Mouse (Mus musculus) MEL (cell line): ENCODE measurements around the gene Lmtk3. TPM values are rescaled to one million over a fixed set of nuclear protein-coding genes. Genes with fewer than 3 reads are reported as not detected.

Experiments used
- DNase-seq: peaks from one replicate; pipeline ENCODE4 v3.0.0; 2011; ENCODE audit warnings: low read depth, low spot score
- H3K27ac ChIP-seq: 2 replicates; pipeline ENCODE4 v1.5.1; 2012; ENCODE audit warnings: low read depth, mild to moderate bottlenecking, control low read depth, low read length, moderate library complexity; ENCODE audit not compliant: control insufficient read depth
- H3K27me3 ChIP-seq, 2 experiments: fragments of 150-350 bp in 1 of 2; sonication (generic) in 1 of 2; 2 replicates each; pipeline ENCODE4 v1.6.1; 2012; ENCODE audit warnings: low read length in 2 of 2, mild to moderate bottlenecking in 2 of 2, improper control_type of control experiment in 1 of 2, moderate library complexity in 1 of 2; ENCODE audit not compliant: insufficient read depth in 2 of 2, control insufficient read depth in 1 of 2
- H3K36me3 ChIP-seq, 2 experiments: 2 replicates each; pipeline ENCODE4 v1.6.1; 2012 to 2014; ENCODE audit warnings: low read length in 2 of 2, improper control_type of control experiment in 1 of 2, inconsistent platforms in 1 of 2, mild to moderate bottlenecking in 1 of 2; ENCODE audit not compliant: insufficient read depth in 2 of 2, control insufficient read depth in 1 of 2
- H3K4me1 ChIP-seq, 2 experiments: fragments of 150-350 bp in 1 of 2; sonication (generic) in 1 of 2; 2 replicates each; pipeline ENCODE4 v1.6.1; 2012; ENCODE audit warnings: low read length in 2 of 2, improper control_type of control experiment in 1 of 2, mild to moderate bottlenecking in 1 of 2; ENCODE audit not compliant: insufficient read depth in 2 of 2, control insufficient read depth in 1 of 2
- H3K4me3 ChIP-seq, 2 experiments: fragments of 150-350 bp in 1 of 2; sonication (generic) in 1 of 2; 2 replicates each; pipeline ENCODE4 v1.5.1; 2012; ENCODE audit warnings: low read depth in 2 of 2, low read length in 2 of 2, mild to moderate bottlenecking in 2 of 2, moderate library complexity in 2 of 2, control low read depth in 1 of 2, improper control_type of control experiment in 1 of 2; ENCODE audit not compliant: control insufficient read depth in 1 of 2, insufficient read depth in 1 of 2
- H3K79me2 ChIP-seq: 2 replicates; pipeline ENCODE4 v1.6.1; 2012; ENCODE audit warnings: mild to moderate bottlenecking, low read length, moderate library complexity; ENCODE audit not compliant: control insufficient read depth, poor library complexity, insufficient read depth
- H3K9ac ChIP-seq: 2 replicates; pipeline ENCODE4 v1.6.1; 2012; ENCODE audit warnings: low read depth, mild to moderate bottlenecking, control low read depth, low read length, moderate library complexity; ENCODE audit not compliant: control insufficient read depth, poor library complexity, severe bottlenecking
- H3K9me3 ChIP-seq: fragments of 150-350 bp; sonication (generic); replicated peaks from 2 replicates; pipeline ENCODE4 v1.6.1; 2012; ENCODE audit warnings: mild to moderate bottlenecking, low read length, improper control_type of control experiment, moderate library complexity; ENCODE audit not compliant: insufficient read depth
- BHLHE40 ChIP-seq: IDR thresholded peaks from 2 replicates; pipeline ENCODE4 v1.6.1; 2012; ENCODE audit warnings: low read depth, mild to moderate bottlenecking, inconsistent platforms, low read length, improper control_type of control experiment, borderline replicate concordance
- CHD2 ChIP-seq: IDR thresholded peaks from 2 replicates; pipeline ENCODE4 v1.6.1; 2011; ENCODE audit warnings: low read length, improper control_type of control experiment
- E2F4 ChIP-seq: IDR thresholded peaks from 2 replicates; pipeline ENCODE4 v1.6.1; 2011; ENCODE audit warnings: low read depth, low read length, improper control_type of control experiment, borderline replicate concordance
- EP300 ChIP-seq, 2 experiments: IDR thresholded peaks; 2 replicates each; pipeline ENCODE4 v1.6.1; 2011; ENCODE audit warnings: improper control_type of control experiment in 2 of 2, low read length in 2 of 2, low read depth in 1 of 2, mild to moderate bottlenecking in 1 of 2
- ETS1 ChIP-seq: IDR thresholded peaks from 2 replicates; pipeline ENCODE4 v1.6.1; 2012; ENCODE audit warnings: low read depth, mild to moderate bottlenecking, inconsistent platforms, low read length, improper control_type of control experiment, moderate library complexity
- GABPA ChIP-seq: IDR thresholded peaks from 2 replicates; pipeline ENCODE4 v1.6.1; 2012; ENCODE audit warnings: low read depth, mild to moderate bottlenecking, inconsistent platforms, low read length, improper control_type of control experiment, moderate library complexity
- GATA1 ChIP-seq: IDR thresholded peaks from 2 replicates; pipeline ENCODE4 v1.6.1; 2011; ENCODE audit warnings: low read depth, low read length, improper control_type of control experiment
- HCFC1 ChIP-seq: IDR thresholded peaks from 2 replicates; pipeline ENCODE4 v1.6.1; 2012; ENCODE audit warnings: low read depth, mild to moderate bottlenecking, inconsistent platforms, low read length, improper control_type of control experiment, moderate library complexity
- KAT2A ChIP-seq: conservative IDR thresholded peaks from 2 replicates; pipeline ENCODE4 v1.6.1; 2012; ENCODE audit warnings: low read depth, low read length, improper control_type of control experiment, inconsistent platforms
- MAFK ChIP-seq: IDR thresholded peaks from 2 replicates; pipeline ENCODE4 v1.6.1; 2011; ENCODE audit warnings: low read depth, mild to moderate bottlenecking, low read length, improper control_type of control experiment, borderline replicate concordance
- MXI1 ChIP-seq: IDR thresholded peaks from 2 replicates; pipeline ENCODE4 v1.6.1; 2011; ENCODE audit warnings: mild to moderate bottlenecking, low read depth, low read length, improper control_type of control experiment
- POLR2AphosphoS5 ChIP-seq: IDR thresholded peaks from 2 replicates; pipeline ENCODE4 v1.6.1; 2012; ENCODE audit warnings: low read depth, borderline replicate concordance, mild to moderate bottlenecking, inconsistent platforms, low read length, moderate library complexity, mixed read lengths
- RAD21 ChIP-seq: IDR thresholded peaks from 2 replicates; pipeline ENCODE4 v1.6.1; 2011; ENCODE audit warnings: mild to moderate bottlenecking, low read depth, low read length, improper control_type of control experiment
- SIN3A ChIP-seq: IDR thresholded peaks from 2 replicates; pipeline ENCODE4 v1.6.1; 2012; ENCODE audit warnings: low read length, improper control_type of control experiment, inconsistent platforms
- SMC3 ChIP-seq: IDR thresholded peaks from 2 replicates; pipeline ENCODE4 v1.6.1; 2011; ENCODE audit warnings: low read depth, low read length, improper control_type of control experiment
- TAL1 ChIP-seq: IDR thresholded peaks from 2 replicates; pipeline ENCODE4 v1.6.1; 2012; ENCODE audit warnings: mild to moderate bottlenecking, inconsistent platforms, low read length, moderate library complexity, mixed read lengths
- TBP ChIP-seq: IDR thresholded peaks from 2 replicates; pipeline ENCODE4 v1.8.0; 2011; ENCODE audit warnings: low read depth, low read length, improper control_type of control experiment
- TCF12 ChIP-seq: IDR thresholded peaks from 2 replicates; pipeline ENCODE4 v1.6.1; 2014; ENCODE audit warnings: low read depth, mild to moderate bottlenecking, inconsistent platforms, low read length, improper control_type of control experiment, moderate library complexity
- UBTF ChIP-seq: IDR thresholded peaks from 2 replicates; pipeline ENCODE4 v1.6.1; 2012; ENCODE audit warnings: low read depth, mild to moderate bottlenecking, inconsistent platforms, low read length, improper control_type of control experiment, moderate library complexity, borderline replicate concordance; ENCODE audit not compliant: insufficient read depth
- USF1 ChIP-seq: IDR thresholded peaks from 2 replicates; pipeline ENCODE4 v1.6.1; 2014; ENCODE audit warnings: low read depth, mild to moderate bottlenecking, inconsistent platforms, low read length, improper control_type of control experiment, moderate library complexity
- USF2 ChIP-seq, 2 experiments: IDR thresholded peaks; 2 replicates each; pipeline ENCODE4 v1.6.1; 2011 to 2012; ENCODE audit warnings: improper control_type of control experiment in 2 of 2, low read length in 2 of 2, borderline replicate concordance in 1 of 2, inconsistent platforms in 1 of 2, low read depth in 1 of 2, mild to moderate bottlenecking in 1 of 2; ENCODE audit not compliant: insufficient read depth in 1 of 2
- ZMIZ1 ChIP-seq: IDR thresholded peaks from 2 replicates; pipeline ENCODE4 v1.6.1; 2012; ENCODE audit warnings: low read depth, mild to moderate bottlenecking, inconsistent platforms, low read length, improper control_type of control experiment, moderate library complexity
- polyA plus RNA-seq, 2 experiments: library from polyadenylated mRNA; stranded (reverse) in 1 of 2; unstranded in 1 of 2; fragments of >175 nt in 1 of 2; fragments of >200 nt in 1 of 2; gene quantifications; 2 replicates each; pipeline versions ENCODE4 v1.2.1 to v1.2.4; 2012; ENCODE audit warnings: low replicate concordance in 2 of 2, low read depth in 1 of 2; ENCODE audit not compliant: insufficient read length in 2 of 2, insufficient read depth in 1 of 2, missing spikeins in 1 of 2
- total RNA-seq: library from RNA; depleted of rRNA; stranded (reverse); fragments of 300-350 nt; gene quantifications from 2 replicates; pipeline ENCODE4 v1.2.3, GENCODE M21; 2012

Lmtk3 gene
- total and polyA plus RNA-seq, 3 experiments: 0.04 to 0.40 TPM; not detected in 1

- no peak overlapping the region for H3K9ac ChIP-seq
- DNase-seq: peak; percentile 63
- H3K4me1 ChIP-seq: peaks cover 9 to 13% of the 10 kb centered on the region in 2 experiments; a peak in 3 of 4 replicates
- H3K79me2 ChIP-seq: no peaks in the 10 kb centered on the region; the same call in 1 of the 2 replicates
- peaks cover 0 to 4% of the 10 kb centered on the region in 2 experiments; a peak in 1 of 4 replicates for H3K36me3 ChIP-seq
- TF ChIP-seq BHLHE40: peak; percentile 37; the same call in 1 of the 2 replicates
- TF ChIP-seq TAL1: peak; percentile 54
- no peak for TF ChIP-seq UBTF
- peak; percentile 41 to 42; a peak in 2 of 4 replicates for TF ChIP-seq EP300 (IDR thresholded peaks at IDR 0.05; ENCODE audit: low read depth in 1 of 2, low read length in 2 of 2)
- no peak for TF ChIP-seq E2F4
- no peak for TF ChIP-seq MXI1
- peak; percentile 48 to 73; a peak in 3 of 4 replicates for TF ChIP-seq USF2 (IDR thresholded peaks at IDR 0.05; ENCODE audit: borderline replicate concordance in 1 of 2, insufficient read depth in 1 of 2, low read depth in 1 of 2, low read length in 2 of 2)
- TF ChIP-seq ZMIZ1: no peak
- peak; percentile 94 for TF ChIP-seq USF1
- peak; percentile 55; the same call in 1 of the 2 replicates for TF ChIP-seq GATA1
- no peak for TF ChIP-seq SMC3
- TF ChIP-seq ETS1: no peak
- TF ChIP-seq TCF12: peak; percentile 74
- TF ChIP-seq, all 39 proteins: peak for 7
- no peak overlapping the region for H3K4me3 ChIP-seq
- H3K27ac ChIP-seq: no peak overlapping the region
- H3K9me3 ChIP-seq: no peaks in the 10 kb centered on the region
- no peaks in the 10 kb centered on the region for H3K27me3 ChIP-seq
These were observed 13.4 kb downstream of the Lmtk3 start for GRCm38 (mm10) chr7:45796950-45797349.

- H3K27ac ChIP-seq: no peak overlapping the region
- no peaks in the 10 kb centered on the region for H3K9me3 ChIP-seq
- no peak for TF ChIP-seq SMC3
- no peak for TF ChIP-seq MAFK
- TF ChIP-seq RAD21: no peak
- TF ChIP-seq CHD2: no peak
- no peak for TF ChIP-seq GABPA
- no peak for TF ChIP-seq KAT2A
- no peak for TF ChIP-seq POLR2AphosphoS5
- no peak for TF ChIP-seq SIN3A
- TF ChIP-seq HCFC1: no peak
- TF ChIP-seq MXI1: no peak
- TF ChIP-seq TBP: no peak
- H3K9ac ChIP-seq: no peak overlapping the region
- H3K36me3 ChIP-seq: peaks cover 0 to 4% of the 10 kb centered on the region in 2 experiments; a peak in 1 of 4 replicates
- H3K4me3 ChIP-seq: no peak overlapping the region
- DNase-seq: no peak
- peaks cover 9 to 13% of the 10 kb centered on the region in 2 experiments; a peak in 3 of 4 replicates for H3K4me1 ChIP-seq
- no peaks in the 10 kb centered on the region for H3K27me3 ChIP-seq
- no peaks in the 10 kb centered on the region; the same call in 1 of the 2 replicates for H3K79me2 ChIP-seq
These were observed 14.3 kb downstream of the Lmtk3 start for GRCm38 (mm10) chr7:45797661-45798510.
